Mouse (Mus musculus) megakaryocyte, embryonic 14.5 days (primary cell): Measurements from ENCODE around the gene Gm9833.

Experiments
- FLI1 ChIP-seq: IDR thresholded peaks from 2 replicates; pipeline ENCODE4 v1.6.1; 2012; ENCODE audit warnings: low read length, inconsistent platforms, mixed read lengths
- GATA1 ChIP-seq: IDR thresholded peaks from 3 replicates; pipeline ENCODE4 v1.6.1; 2012; ENCODE audit warnings: mixed read lengths, low read length, inconsistent platforms, borderline replicate concordance

- TF ChIP-seq GATA1 (no peak), FLI1 (no peak)
Observed at GRCm38 (mm10) chr3:10125301-10125700, 37.4 kb downstream of the Gm9833 start.
